Mouse (Mus musculus): Measurements from ENCODE around the gene Utp11. TPM values are rescaled to one million over a fixed set of nuclear protein-coding genes. Genes with fewer than 3 reads are reported as not detected.

The Utp11 gene
- total and polyA plus RNA-seq, 2 experiments from 2014 or later = 4.0 to 31.2 TPM

DNA sequence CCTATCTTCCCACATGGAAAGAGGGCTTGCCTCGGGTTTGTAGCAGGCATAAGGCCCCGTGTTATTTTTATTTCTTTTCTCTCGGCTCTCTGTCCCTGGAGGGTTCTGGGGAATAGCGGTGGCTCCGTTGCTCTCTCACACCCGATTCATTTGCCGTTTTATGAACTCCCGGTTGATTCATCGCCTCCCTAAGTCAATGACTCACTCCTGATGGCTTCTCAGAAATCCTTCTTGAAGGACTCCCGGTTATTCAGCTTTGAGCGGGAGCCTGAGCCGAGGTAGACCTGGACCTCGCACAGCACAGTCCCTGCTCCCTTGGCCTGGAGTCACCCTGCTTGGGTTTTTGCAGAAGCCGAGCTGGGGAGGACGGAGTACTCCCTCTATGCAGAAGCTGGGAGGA lies 28.8 kb downstream of the Utp11 start:
- TF ChIP-seq CTCF (IDR thresholded peaks at IDR 0.05; ENCODE audit: low read depth) = no peak
- 63% methylated on average over 15 of the region's 15 CpGs for whole genome bisulfite sequencing
- DNase-seq (ENCODE audit: low spot score) (no peak), ATAC-seq (no peak)
- H3K4me1 ChIP-seq (ENCODE audit: insufficient read depth, low read length) = no peaks in the 10 kb centered on the region
- peaks cover 50% of the 10 kb centered on the region for H3K27me3 ChIP-seq (ENCODE audit: insufficient read depth, low read length)
- no peak overlapping the region for H3K9ac ChIP-seq (replicated peaks; ENCODE audit: low read length)
- H3K4me2 ChIP-seq (ENCODE audit: low read depth, low read length) = no peak overlapping the region
- no peaks in the 10 kb centered on the region for H3K36me3 ChIP-seq (ENCODE audit: insufficient read depth, low read length)
- H3K9me3 ChIP-seq (ENCODE audit: low read length) = no peaks in the 10 kb centered on the region
- no peak overlapping the region for H3K4me3 ChIP-seq (ENCODE audit: low read length)
- H3K27ac ChIP-seq = no peak overlapping the region

DNA sequence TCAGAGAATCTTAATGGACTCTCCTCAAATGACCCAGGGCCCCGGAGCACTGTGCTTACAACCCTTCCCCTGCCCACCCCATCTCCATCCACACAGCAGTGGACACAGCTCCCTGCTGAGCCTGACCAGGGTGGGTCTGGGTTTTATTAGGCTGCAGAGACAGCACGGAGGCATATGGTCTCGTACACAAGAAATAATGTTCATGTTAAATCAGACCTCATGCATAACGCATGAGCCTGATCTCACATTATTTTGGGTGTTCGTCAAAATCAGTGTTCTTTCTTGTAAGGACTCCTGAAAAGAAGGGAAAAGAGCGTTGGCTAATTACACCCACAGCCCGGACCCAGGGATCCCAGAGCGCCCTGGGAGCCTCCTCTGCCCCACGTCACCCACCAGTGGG lies 29.2 kb downstream of the Utp11 start:
- WGBS = 50% methylated on average over 9 of the region's 9 CpGs
- Histone ChIP-seq H3K4me2 (ENCODE audit: low read depth, low read length) (no peak overlapping the region), H3K27me3 (ENCODE audit: insufficient read depth, low read length) (peaks cover 54% of the 10 kb centered on the region), H3K9ac (replicated peaks; ENCODE audit: low read length) (no peak overlapping the region), H3K27ac (no peak overlapping the region), H3K9me3 (ENCODE audit: low read length) (no peaks in the 10 kb centered on the region), H3K4me1 (ENCODE audit: insufficient read depth, low read length) (no peaks in the 10 kb centered on the region), H3K36me3 (ENCODE audit: insufficient read depth, low read length) (no peaks in the 10 kb centered on the region), H3K4me3 (ENCODE audit: low read length) (no peak overlapping the region)
- no peak for TF ChIP-seq CTCF (IDR thresholded peaks at IDR 0.05; ENCODE audit: low read depth)
- ATAC-seq (no peak), DNase-seq (ENCODE audit: low spot score) (no peak)

DNA sequence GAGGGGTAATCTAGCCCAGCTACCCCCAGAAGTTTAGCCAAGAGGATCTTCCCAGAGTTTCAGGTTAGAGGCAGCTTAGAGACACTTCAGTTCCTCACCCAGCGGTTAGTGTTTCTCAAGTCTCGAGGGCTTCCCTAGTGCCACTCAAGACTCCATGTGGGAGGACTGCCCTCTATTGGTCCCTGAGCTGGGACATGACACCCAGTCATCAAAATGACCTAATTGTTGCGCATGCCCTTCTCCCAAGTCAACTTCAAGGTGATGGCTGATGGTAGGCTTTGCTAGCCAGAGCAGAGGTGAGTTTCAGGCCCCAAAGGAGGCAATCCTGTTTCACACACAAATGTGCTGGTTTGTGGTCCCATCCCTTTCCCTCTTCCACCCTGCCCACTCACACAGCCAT lies 30.4 kb downstream of the Utp11 start:
- Histone ChIP-seq H3K4me1 (ENCODE audit: insufficient read depth, low read length) (no peaks in the 10 kb centered on the region), H3K4me2 (ENCODE audit: low read depth, low read length) (no peak overlapping the region), H3K36me3 (ENCODE audit: insufficient read depth, low read length) (no peaks in the 10 kb centered on the region), H3K9ac (replicated peaks; ENCODE audit: low read length) (no peak overlapping the region), H3K27ac (no peak overlapping the region), H3K4me3 (ENCODE audit: low read length) (no peak overlapping the region), H3K27me3 (ENCODE audit: insufficient read depth, low read length) (peaks cover 63% of the 10 kb centered on the region), H3K9me3 (ENCODE audit: low read length) (no peaks in the 10 kb centered on the region)
- 49% methylated on average over 3 of the region's 3 CpGs for WGBS
- ATAC-seq (no peak), DNase-seq (ENCODE audit: low spot score) (peak; percentile 54)
- peak; percentile 60 for TF ChIP-seq CTCF (IDR thresholded peaks at IDR 0.05; ENCODE audit: low read depth)

DNA sequence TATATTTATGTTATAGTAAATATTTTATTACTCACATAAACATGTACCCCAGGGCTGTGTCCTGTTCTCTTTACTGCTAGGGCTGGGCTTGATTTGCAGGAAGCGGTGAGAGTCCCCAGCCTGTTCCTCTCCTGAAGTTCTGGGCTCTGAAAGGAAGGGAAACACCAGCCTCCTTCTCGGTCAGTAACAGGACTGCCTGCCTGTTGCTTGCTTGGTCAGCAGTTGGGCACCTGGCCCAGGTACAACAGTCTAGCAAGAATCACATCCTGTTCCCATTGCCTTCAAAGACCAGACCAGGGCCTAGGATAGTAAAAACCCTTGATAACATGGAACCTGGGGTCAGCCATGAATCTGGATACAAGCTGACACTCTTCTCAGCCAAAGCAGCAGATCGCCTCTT lies 32.8 kb downstream of the Utp11 start:
- ATAC-seq = no peak
- 0 out of 2 replicates have a peak overlapping the region, but pooled peaks have one; percentile 16 for H3K4me2 ChIP-seq (ENCODE audit: low read depth, low read length)
- H3K27me3 ChIP-seq (ENCODE audit: insufficient read depth, low read length) = peaks cover 66% of the 10 kb centered on the region
- DNase-seq (ENCODE audit: low spot score) = no peak
- no peaks in the 10 kb centered on the region for H3K9me3 ChIP-seq (ENCODE audit: low read length)
- no peak overlapping the region for H3K9ac ChIP-seq (replicated peaks; ENCODE audit: low read length)
- no peak overlapping the region for H3K4me3 ChIP-seq (ENCODE audit: low read length)
- WGBS = 75% methylated on average over 3 of the region's 3 CpGs
- TF ChIP-seq CTCF (IDR thresholded peaks at IDR 0.05; ENCODE audit: low read depth) = no peak
- no peaks in the 10 kb centered on the region; the same call in 1 of the 2 replicates for H3K4me1 ChIP-seq (ENCODE audit: insufficient read depth, low read length)
- no peaks in the 10 kb centered on the region for H3K36me3 ChIP-seq (ENCODE audit: insufficient read depth, low read length)
- no peak overlapping the region for H3K27ac ChIP-seq

DNA sequence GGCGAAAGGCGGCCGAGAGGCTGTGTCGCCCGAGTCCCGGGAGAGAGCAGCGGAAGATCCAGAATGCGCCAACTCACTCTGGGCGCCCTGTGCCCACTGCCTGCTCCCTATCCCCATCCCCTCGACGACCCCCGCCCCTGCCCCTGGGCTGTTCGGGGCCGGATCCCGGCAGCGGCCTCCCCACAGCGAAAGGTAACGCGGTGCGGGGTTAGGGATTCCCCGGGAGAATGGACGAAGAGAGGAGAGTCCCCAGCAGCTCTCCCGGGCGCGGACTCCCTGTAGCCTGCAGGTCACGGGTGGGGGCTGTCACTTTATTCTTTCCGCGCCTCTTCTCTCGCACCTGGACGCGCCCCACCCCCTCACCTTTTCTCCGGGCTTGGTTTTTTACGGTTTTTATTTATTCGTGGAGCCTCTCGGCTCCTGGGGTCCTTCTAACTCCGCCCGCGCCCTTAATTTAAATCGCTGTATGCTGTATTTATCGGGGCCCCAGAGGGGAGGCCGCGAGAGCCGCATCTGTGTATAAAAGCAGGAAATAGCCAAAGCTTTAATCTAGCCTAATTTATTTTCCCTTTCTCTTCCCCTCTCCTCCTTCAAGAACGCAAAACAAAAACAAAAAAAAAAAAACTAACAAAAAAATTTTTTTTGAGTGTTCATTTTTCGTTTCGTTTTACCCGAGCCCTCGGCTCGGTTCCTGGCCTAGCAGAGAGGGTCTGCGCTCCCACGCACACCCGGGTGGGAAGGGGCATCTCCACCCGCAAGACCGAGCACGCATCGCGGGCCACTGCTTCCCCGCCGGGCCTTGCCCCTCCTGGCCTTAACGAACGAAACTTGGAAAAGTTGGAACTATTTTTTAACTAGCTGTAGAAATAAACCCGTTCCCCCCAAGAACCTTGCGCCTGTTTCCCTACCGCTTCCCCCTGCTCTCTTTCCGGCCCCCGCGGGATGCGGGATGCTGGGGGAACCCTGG lies 33.9 kb downstream of the Utp11 start:
- ATAC-seq (no peak), DNase-seq (ENCODE audit: low spot score) (no peak)
- H3K36me3 ChIP-seq (ENCODE audit: insufficient read depth, low read length) = no peaks in the 10 kb centered on the region
- TF ChIP-seq CTCF (IDR thresholded peaks at IDR 0.05; ENCODE audit: low read depth) = no peak
- H3K27ac ChIP-seq = no peak overlapping the region
- H3K9ac ChIP-seq (replicated peaks; ENCODE audit: low read length) = no peak overlapping the region
- H3K4me3 ChIP-seq (ENCODE audit: low read length) = peak overlapping the region; percentile 43
- no peaks in the 10 kb centered on the region; the same call in 1 of the 2 replicates for H3K4me1 ChIP-seq (ENCODE audit: insufficient read depth, low read length)
- WGBS = 3% methylated on average over 68 of the region's 68 CpGs
- peak overlapping the region; percentile 75 for H3K4me2 ChIP-seq (ENCODE audit: low read depth, low read length)
- H3K9me3 ChIP-seq (ENCODE audit: low read length) = no peaks in the 10 kb centered on the region
- peaks cover 68% of the 10 kb centered on the region for H3K27me3 ChIP-seq (ENCODE audit: insufficient read depth, low read length)

DNA sequence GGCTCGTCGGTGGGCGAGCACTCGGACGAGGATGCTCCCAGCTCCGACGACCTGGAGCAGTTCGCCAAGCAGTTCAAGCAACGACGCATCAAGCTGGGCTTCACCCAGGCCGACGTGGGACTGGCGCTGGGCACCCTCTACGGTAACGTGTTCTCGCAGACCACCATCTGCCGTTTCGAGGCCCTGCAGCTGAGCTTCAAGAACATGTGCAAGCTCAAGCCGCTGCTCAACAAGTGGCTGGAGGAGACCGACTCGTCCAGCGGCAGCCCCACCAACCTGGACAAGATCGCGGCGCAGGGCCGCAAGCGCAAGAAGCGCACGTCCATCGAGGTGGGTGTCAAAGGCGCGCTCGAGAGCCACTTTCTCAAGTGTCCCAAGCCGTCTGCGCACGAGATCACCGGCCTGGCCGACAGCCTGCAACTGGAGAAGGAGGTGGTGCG lies 35.0 kb downstream of the Utp11 start:
- Histone ChIP-seq H3K4me3 (ENCODE audit: low read length) (peak overlapping the region; percentile 43), H3K27me3 (ENCODE audit: insufficient read depth, low read length) (peaks cover 65% of the 10 kb centered on the region), H3K36me3 (ENCODE audit: insufficient read depth, low read length) (no peaks in the 10 kb centered on the region), H3K9ac (replicated peaks; ENCODE audit: low read length) (no peak overlapping the region; the same call in 1 of the 2 replicates), H3K9me3 (ENCODE audit: low read length) (no peaks in the 10 kb centered on the region), H3K27ac (no peak overlapping the region), H3K4me1 (ENCODE audit: insufficient read depth, low read length) (no peaks in the 10 kb centered on the region; the same call in 1 of the 2 replicates), H3K4me2 (ENCODE audit: low read depth, low read length) (peak overlapping the region; percentile 75)
- DNase-seq (ENCODE audit: low spot score) (peak; percentile 32), ATAC-seq (no peak)
- WGBS = under 1% methylated on average over 39 of the region's 39 CpGs
- no peak for TF ChIP-seq CTCF (IDR thresholded peaks at IDR 0.05; ENCODE audit: low read depth)
